Mouse (Mus musculus) small intestine, adult 2 months (tissue): ENCODE data around the gene Dppa4.

Experiments
- CTCF ChIP-seq: fragments of 200-500 bp; IDR thresholded peaks from 2 replicates; pipeline ENCODE4 v1.5.1; 2012; ENCODE audit warnings: low read depth, mild to moderate bottlenecking, control low read depth, inconsistent platforms, low read length, moderate library complexity, mixed read lengths; ENCODE audit not compliant: insufficient replicate concordance, insufficient read length; ENCODE audit errors: extremely low read depth
- POLR2A ChIP-seq: fragments of 200-500 bp; IDR thresholded peaks from 2 replicates; pipeline ENCODE4 v1.6.1; 2012; ENCODE audit warnings: low read depth, mild to moderate bottlenecking, control low read depth, inconsistent platforms, low read length, moderate library complexity

- TF ChIP-seq POLR2A (no peak), CTCF (no peak)
Measured at GRCm38 (mm10) chr16:48252824-48253223, 30.7 kb upstream of the Dppa4 start.
